Mouse (Mus musculus): ENCODE measurements around the gene Gm28635. TPM values are rescaled to one million over a fixed set of nuclear protein-coding genes. Genes with fewer than 3 reads are reported as not detected.
A peak's percentile ranks its signal among the peaks of the same experiment; 100 is the strongest.

Gene Gm28635
- not detected in 2 replicates for polyA plus RNA-seq (2014; fragmentation: Nextera tagmentation; extraction: Ambion mirVana)

DNA sequence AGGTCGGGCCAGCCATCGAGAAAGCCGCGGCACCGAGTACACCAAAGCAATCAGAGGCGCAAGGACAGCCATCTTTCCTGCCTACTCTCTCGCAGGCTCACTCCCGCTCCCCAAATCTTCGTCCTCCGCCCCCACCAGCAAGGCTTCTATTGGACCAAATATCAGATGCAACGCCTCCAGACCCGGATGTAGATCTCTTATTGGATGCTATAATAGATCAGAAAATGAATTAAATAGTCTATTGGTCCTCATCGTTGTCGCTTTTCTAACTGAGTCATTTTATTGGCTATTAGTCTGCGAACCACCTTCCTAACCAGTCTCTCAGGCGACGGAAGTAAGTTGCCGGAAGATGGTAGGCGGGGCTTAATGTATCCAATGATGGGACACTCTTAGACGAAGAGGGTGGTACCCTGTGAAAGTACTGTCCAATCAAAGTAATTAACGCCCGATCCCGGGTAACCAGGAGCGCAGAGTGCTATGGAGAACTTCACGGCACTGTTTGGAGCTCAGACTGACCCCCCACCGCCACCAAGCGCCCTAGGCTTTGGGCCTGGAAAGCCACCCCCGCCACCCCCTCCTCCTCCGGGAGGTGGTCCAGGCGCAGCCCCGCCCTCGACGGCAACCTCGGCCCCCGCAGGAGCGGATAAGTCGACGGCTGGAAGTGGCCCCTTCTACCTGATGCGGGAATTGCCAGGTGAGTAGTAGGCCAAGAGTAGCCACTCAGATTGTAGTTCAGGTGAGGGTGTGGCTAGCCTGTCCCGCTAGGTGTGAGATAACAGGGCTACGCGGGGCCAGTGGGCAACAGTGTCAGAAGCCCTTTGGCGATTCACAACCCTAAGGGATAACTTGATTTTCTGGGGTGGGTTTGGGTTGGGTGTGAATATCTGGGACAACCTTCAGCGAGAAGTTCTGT, at the start of gene Gm28635, which contains the start of gene Med19:
Gm28635 (minus strand) TSS at position 74 of the 913 bp plus-strand sequence.
Med19 (plus strand) TSS at position 435 of the 913 bp plus-strand sequence.
- Histone ChIP-seq H3K9me3 (ENCODE audit: control insufficient read depth, low read length) (no peaks in the 10 kb centered on the region), H3K4me2 (ENCODE audit: low read length) (peak within 1 kb of the TSS; percentile 78), H3K9ac (replicated peaks; ENCODE audit: low read length) (peak within 1 kb of the TSS; percentile 74), H3K36me3 (ENCODE audit: control insufficient read depth, insufficient read depth, low read length) (peaks cover 42% of the 10 kb centered on the region), H3K27ac (replicated peaks; ENCODE audit: low read depth, low read length) (peak within 1 kb of the TSS; percentile 73), H3K4me3 (replicated peaks; ENCODE audit: low read depth, low read length) (peak within 1 kb of the TSS; percentile 97), H3K4me1 (ENCODE audit: control insufficient read depth, insufficient read depth, low read length) (peaks cover 17% of the 10 kb centered on the region), H3K27me3 (ENCODE audit: control insufficient read depth, insufficient read depth, low read length) (no peaks in the 10 kb centered on the region)
- WGBS = under 1% methylated on average over 44 of the region's 44 CpGs
- ATAC-seq (ENCODE audit: low FRiP score, low TSS enrichment) (peak; percentile 99), DNase-seq (peak; percentile 99)

DNA sequence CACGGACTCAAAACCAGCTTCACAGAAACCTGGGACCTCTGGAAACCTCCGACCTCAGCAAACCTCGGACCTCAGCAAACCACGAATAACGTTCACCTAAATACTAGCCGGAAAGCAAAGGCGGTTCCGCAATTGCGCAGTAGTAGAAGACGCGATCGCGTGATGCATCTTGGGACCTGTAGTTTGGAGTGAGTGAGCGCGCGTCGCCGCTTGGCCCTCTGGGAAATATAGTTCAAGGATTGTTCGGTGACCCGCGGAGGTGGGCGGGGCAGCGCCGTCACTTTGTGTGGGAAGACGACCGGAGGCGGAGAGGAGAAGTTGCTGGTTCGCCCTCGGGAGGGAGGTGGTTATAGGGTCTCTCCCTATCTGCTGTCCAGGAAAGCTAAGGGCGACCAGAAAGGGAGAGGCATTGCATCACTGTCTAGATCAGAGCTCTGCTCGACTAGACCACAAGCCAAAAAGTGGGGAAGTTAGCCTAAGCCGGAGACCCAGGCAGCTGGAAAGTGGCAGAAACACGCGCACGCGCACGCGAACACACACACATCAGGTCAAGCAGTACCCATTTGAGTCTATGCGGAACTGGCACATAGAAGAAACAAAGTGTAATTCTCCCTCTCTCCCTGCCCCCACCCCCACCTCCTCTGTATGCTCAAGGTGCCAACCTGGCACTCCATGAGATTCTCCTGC, 49.5 kb upstream of the Gm28635 start, which contains the start of gene Clp1:
Clp1 (minus strand) TSS at position 179 of the 687 bp plus-strand sequence.
- peak within 1 kb of the TSS; percentile 78 for H3K27ac ChIP-seq (replicated peaks; ENCODE audit: low read depth, low read length)
- peak within 1 kb of the TSS; percentile 65 for H3K4me3 ChIP-seq (replicated peaks; ENCODE audit: low read depth, low read length)
- H3K36me3 ChIP-seq (ENCODE audit: control insufficient read depth, insufficient read depth, low read length) = peaks cover 29% of the 10 kb centered on the region
- no peaks in the 10 kb centered on the region for H3K9me3 ChIP-seq (ENCODE audit: control insufficient read depth, low read length)
- DNase-seq (peak; percentile 99), ATAC-seq (ENCODE audit: low FRiP score, low TSS enrichment) (peak; percentile 94)
- peak within 1 kb of the TSS; percentile 57 for H3K9ac ChIP-seq (replicated peaks; ENCODE audit: low read length)
- WGBS = under 1% methylated on average over 39 of the region's 39 CpGs
- H3K4me1 ChIP-seq (ENCODE audit: control insufficient read depth, insufficient read depth, low read length) = peaks cover 20% of the 10 kb centered on the region
- no peaks in the 10 kb centered on the region for H3K27me3 ChIP-seq (ENCODE audit: control insufficient read depth, insufficient read depth, low read length)
- peak within 1 kb of the TSS; percentile 90 for H3K4me2 ChIP-seq (ENCODE audit: low read length)

DNA sequence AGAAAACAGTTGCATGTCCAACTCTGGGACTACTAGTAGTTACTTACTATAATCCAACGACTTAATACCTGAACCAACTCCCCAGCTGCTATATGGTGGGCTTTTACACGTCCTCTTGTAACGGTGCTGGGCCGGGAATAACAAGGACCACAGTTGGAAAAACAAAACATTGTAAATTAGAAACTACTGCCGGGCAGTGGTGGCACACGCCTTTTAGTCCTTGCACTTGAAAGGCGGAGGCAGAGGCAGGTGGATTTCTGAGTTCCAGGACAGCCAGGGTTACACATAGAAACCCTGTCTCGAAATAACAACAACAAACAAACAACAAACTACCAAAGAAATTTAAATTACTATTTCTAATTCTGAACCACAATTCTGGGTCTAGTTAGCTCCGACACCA, 48.9 kb upstream of the Gm28635 start:
- no peaks in the 10 kb centered on the region for H3K27me3 ChIP-seq (ENCODE audit: control insufficient read depth, insufficient read depth, low read length)
- peak overlapping the region; percentile 90 for H3K4me2 ChIP-seq (ENCODE audit: low read length)
- H3K9me3 ChIP-seq (ENCODE audit: control insufficient read depth, low read length) = no peaks in the 10 kb centered on the region
- peaks cover 32% of the 10 kb centered on the region for H3K36me3 ChIP-seq (ENCODE audit: control insufficient read depth, insufficient read depth, low read length)
- no peak overlapping the region for H3K27ac ChIP-seq (replicated peaks; ENCODE audit: low read depth, low read length)
- peaks cover 20% of the 10 kb centered on the region for H3K4me1 ChIP-seq (ENCODE audit: control insufficient read depth, insufficient read depth, low read length)
- DNase-seq (no peak), ATAC-seq (ENCODE audit: low FRiP score, low TSS enrichment) (0 out of 2 replicates have a peak, but pooled peaks have one; percentile 22)
- peak overlapping the region; percentile 65 for H3K4me3 ChIP-seq (replicated peaks; ENCODE audit: low read depth, low read length)
- WGBS = 6% methylated on average over 9 of the region's 9 CpGs
- H3K9ac ChIP-seq (replicated peaks; ENCODE audit: low read length) = peak overlapping the region; percentile 57

DNA sequence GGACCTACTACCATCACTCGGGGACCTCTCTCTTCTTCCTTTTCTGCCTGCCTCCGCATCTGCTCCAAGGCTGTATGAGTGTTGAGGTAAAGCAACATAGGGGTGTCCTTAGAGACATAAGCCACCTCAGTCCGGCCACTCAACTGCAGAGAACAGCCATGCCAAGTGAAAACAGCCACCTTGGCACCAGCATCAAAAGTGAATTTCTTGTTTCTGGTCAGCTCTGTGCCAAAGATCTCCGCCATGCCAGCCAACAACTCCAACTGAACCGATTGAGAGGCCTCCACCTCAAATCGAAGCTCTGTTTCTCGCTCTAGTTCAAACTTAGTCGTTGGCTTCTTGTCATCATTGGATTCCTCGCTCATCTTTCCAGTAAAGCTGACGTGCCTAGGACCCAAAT, 47.9 kb upstream of the Gm28635 start:
- peak overlapping the region; percentile 65; the same call in 1 of the 2 replicates for H3K4me3 ChIP-seq (replicated peaks; ENCODE audit: low read depth, low read length)
- H3K27ac ChIP-seq (replicated peaks; ENCODE audit: low read depth, low read length) = no peak overlapping the region
- DNase-seq = no peak
- WGBS = 93% methylated on average over 10 of the region's 10 CpGs
- no peaks in the 10 kb centered on the region for H3K9me3 ChIP-seq (ENCODE audit: control insufficient read depth, low read length)
- H3K27me3 ChIP-seq (ENCODE audit: control insufficient read depth, insufficient read depth, low read length) = no peaks in the 10 kb centered on the region
- no peak for ATAC-seq (ENCODE audit: low FRiP score, low TSS enrichment)
- H3K4me1 ChIP-seq (ENCODE audit: control insufficient read depth, insufficient read depth, low read length) = peaks cover 20% of the 10 kb centered on the region
- no peak overlapping the region for H3K9ac ChIP-seq (replicated peaks; ENCODE audit: low read length)
- peaks cover 35% of the 10 kb centered on the region for H3K36me3 ChIP-seq (ENCODE audit: control insufficient read depth, insufficient read depth, low read length)
- peak overlapping the region; percentile 90; the same call in 1 of the 2 replicates for H3K4me2 ChIP-seq (ENCODE audit: low read length)

DNA sequence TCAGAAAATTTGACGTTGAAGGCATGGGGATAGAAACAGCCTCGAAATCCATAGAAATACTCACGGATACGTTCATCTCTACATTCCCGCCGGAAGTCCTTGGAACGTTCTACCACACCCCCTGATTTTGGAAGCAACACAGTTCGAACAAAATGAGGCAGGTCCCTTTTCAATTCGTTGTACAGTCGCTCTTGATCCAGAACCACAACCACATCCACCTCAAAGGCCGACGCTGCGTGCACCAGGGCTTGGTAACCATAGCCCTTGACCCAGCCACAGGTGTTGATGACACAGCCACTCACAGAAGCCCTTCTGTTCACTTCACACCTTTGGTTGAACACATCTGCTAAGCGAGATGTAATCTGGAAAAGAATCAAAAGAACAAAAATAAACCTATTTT, 46.0 kb upstream of the Gm28635 start:
- 94% methylated on average over 14 of the region's 14 CpGs for WGBS
- Histone ChIP-seq H3K36me3 (ENCODE audit: control insufficient read depth, insufficient read depth, low read length) (peaks cover 35% of the 10 kb centered on the region), H3K9ac (replicated peaks; ENCODE audit: low read length) (no peak overlapping the region), H3K4me3 (replicated peaks; ENCODE audit: low read depth, low read length) (no peak overlapping the region), H3K27ac (replicated peaks; ENCODE audit: low read depth, low read length) (no peak overlapping the region), H3K9me3 (ENCODE audit: control insufficient read depth, low read length) (no peaks in the 10 kb centered on the region), H3K4me2 (ENCODE audit: low read length) (no peak overlapping the region), H3K27me3 (ENCODE audit: control insufficient read depth, insufficient read depth, low read length) (no peaks in the 10 kb centered on the region), H3K4me1 (ENCODE audit: control insufficient read depth, insufficient read depth, low read length) (peaks cover 20% of the 10 kb centered on the region)
- ATAC-seq (ENCODE audit: low FRiP score, low TSS enrichment) (no peak), DNase-seq (no peak)

DNA sequence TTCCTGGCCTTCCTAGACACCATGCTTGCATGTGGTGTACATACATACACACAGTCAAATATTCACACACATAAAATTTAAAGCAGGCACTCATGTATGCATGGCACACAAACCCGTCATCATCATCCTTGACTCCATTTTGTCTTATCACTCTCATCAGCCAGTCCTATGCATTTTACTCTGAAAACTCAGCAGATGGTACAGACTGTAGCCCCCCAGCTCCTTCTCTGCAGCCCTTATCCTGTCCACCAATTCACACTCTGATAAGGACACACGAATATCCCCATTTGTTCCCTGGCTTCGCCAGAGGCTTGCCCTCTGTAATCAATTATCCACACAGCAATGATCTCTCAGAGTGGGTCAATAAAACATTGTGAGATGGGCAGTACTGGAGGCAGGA, 43.3 kb upstream of the Gm28635 start:
- H3K9me3 ChIP-seq (ENCODE audit: control insufficient read depth, low read length) = no peaks in the 10 kb centered on the region
- H3K27ac ChIP-seq (replicated peaks; ENCODE audit: low read depth, low read length) = no peak overlapping the region
- ATAC-seq (ENCODE audit: low FRiP score, low TSS enrichment) = no peak
- no peak overlapping the region for H3K9ac ChIP-seq (replicated peaks; ENCODE audit: low read length)
- WGBS = 79% methylated on average over 3 of the region's 3 CpGs
- H3K27me3 ChIP-seq (ENCODE audit: control insufficient read depth, insufficient read depth, low read length) = no peaks in the 10 kb centered on the region
- H3K36me3 ChIP-seq (ENCODE audit: control insufficient read depth, insufficient read depth, low read length) = peaks cover 35% of the 10 kb centered on the region
- DNase-seq = no peak
- H3K4me3 ChIP-seq (replicated peaks; ENCODE audit: low read depth, low read length) = no peak overlapping the region
- H3K4me1 ChIP-seq (ENCODE audit: control insufficient read depth, insufficient read depth, low read length) = peaks cover 14% of the 10 kb centered on the region
- H3K4me2 ChIP-seq (ENCODE audit: low read length) = no peak overlapping the region

DNA sequence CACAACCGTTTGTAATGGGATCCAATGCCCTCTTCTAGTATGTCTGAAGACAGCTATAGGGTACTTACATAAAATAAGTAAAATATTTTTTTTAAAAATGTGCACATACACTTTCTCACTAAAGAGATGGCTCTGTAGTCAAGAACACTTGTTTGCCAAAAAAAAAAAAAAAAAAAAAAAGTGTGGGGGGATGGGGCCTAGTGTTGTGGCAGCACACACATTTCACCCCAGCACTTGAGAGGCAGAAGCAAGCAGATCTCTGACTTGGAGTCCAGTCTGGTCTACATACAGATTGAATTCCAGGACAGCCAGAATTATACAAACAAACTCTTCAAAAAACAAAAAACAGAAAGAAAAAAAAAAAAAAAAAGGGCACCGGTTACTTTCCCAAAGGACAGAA, 42.9 kb upstream of the Gm28635 start:
- ATAC-seq (ENCODE audit: low FRiP score, low TSS enrichment) (no peak), DNase-seq (no peak)
- no peaks in the 10 kb centered on the region for H3K9me3 ChIP-seq (ENCODE audit: control insufficient read depth, low read length)
- 0 out of 2 replicates have a peak, but pooled peaks cover 11% of the 10 kb centered on the region for H3K4me1 ChIP-seq (ENCODE audit: control insufficient read depth, insufficient read depth, low read length)
- H3K9ac ChIP-seq (replicated peaks; ENCODE audit: low read length) = no peak overlapping the region
- no peak overlapping the region for H3K4me2 ChIP-seq (ENCODE audit: low read length)
- WGBS = 98% methylated on average over 2 of the region's 2 CpGs
- H3K36me3 ChIP-seq (ENCODE audit: control insufficient read depth, insufficient read depth, low read length) = peaks cover 34% of the 10 kb centered on the region
- no peak overlapping the region for H3K4me3 ChIP-seq (replicated peaks; ENCODE audit: low read depth, low read length)
- no peak overlapping the region for H3K27ac ChIP-seq (replicated peaks; ENCODE audit: low read depth, low read length)
- no peaks in the 10 kb centered on the region for H3K27me3 ChIP-seq (ENCODE audit: control insufficient read depth, insufficient read depth, low read length)

DNA sequence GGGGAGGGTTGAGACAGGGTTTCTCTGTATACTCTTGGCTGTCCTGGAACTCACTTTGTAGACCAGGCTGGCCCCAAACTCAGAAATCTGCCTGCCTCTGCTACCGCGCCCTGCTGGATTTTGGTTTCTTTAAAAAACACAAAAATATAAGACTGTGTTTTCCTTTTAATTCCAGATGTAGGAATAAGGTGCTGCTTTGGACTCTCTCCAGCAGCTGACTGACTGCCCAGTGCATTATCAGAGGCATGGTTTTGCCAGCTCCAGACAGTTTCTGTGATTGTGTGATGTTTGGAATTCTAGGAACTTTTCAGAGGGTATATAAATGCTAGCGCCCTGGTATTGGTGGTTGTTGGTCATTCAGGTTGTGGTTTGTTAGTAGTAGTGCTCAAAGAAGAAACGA, 39.5 kb upstream of the Gm28635 start:
- no peak for DNase-seq
- Histone ChIP-seq H3K4me3 (replicated peaks; ENCODE audit: low read depth, low read length) (no peak overlapping the region), H3K4me2 (ENCODE audit: low read length) (no peak overlapping the region), H3K27ac (replicated peaks; ENCODE audit: low read depth, low read length) (no peak overlapping the region), H3K9ac (replicated peaks; ENCODE audit: low read length) (no peak overlapping the region), H3K36me3 (ENCODE audit: control insufficient read depth, insufficient read depth, low read length) (peaks cover 7% of the 10 kb centered on the region), H3K9me3 (ENCODE audit: control insufficient read depth, low read length) (no peaks in the 10 kb centered on the region), H3K4me1 (ENCODE audit: control insufficient read depth, insufficient read depth, low read length) (peaks cover 11% of the 10 kb centered on the region), H3K27me3 (ENCODE audit: control insufficient read depth, insufficient read depth, low read length) (no peaks in the 10 kb centered on the region)
- 96% methylated on average over 4 of the region's 4 CpGs for WGBS
- ATAC-seq (ENCODE audit: low FRiP score, low TSS enrichment) = no peak

Measured in midbrain, embryonic 14.5 days (tissue).